Mouse (Mus musculus) liver, embryonic 16.5 days (tissue): ENCODE data around the gene Myg1. TPM values are rescaled to one million over a fixed set of nuclear protein-coding genes. Genes with fewer than 3 reads are reported as not detected.

Experiments used
- ATAC-seq: fragments of 200-750 bp; cut with Nextera tagmentation; 2 replicates; pipeline ENCODE4 v1.8.0; 2017; ENCODE audit warnings: low read depth, mild to moderate bottlenecking, moderate number of reproducible peaks, moderate library complexity
- H3K27ac ChIP-seq: fragments of 300-500 bp; sonication (generic); 2 replicates; pipeline ENCODE4 v1.5.1; 2014; ENCODE audit warnings: mild to moderate bottlenecking, low read length
- H3K27me3 ChIP-seq: fragments of 300-500 bp; sonication (generic); 2 replicates; pipeline ENCODE4 v1.6.1; 2014; ENCODE audit warnings: low read depth, low read length, mixed read lengths; ENCODE audit not compliant: control insufficient read depth, insufficient read depth
- H3K36me3 ChIP-seq: fragments of 300-500 bp; sonication (generic); 2 replicates; pipeline ENCODE4 v1.6.1; 2014; ENCODE audit warnings: mild to moderate bottlenecking; ENCODE audit not compliant: control insufficient read depth, insufficient read depth
- H3K4me1 ChIP-seq: fragments of 300-500 bp; sonication (generic); 2 replicates; pipeline ENCODE4 v1.6.1; 2014; ENCODE audit warnings: low read depth, low read length, mixed read lengths; ENCODE audit not compliant: control insufficient read depth
- H3K4me2 ChIP-seq: fragments of 300-500 bp; sonication (generic); 2 replicates; pipeline ENCODE4 v1.6.1; 2014; ENCODE audit warnings: low read depth, low read length, mixed read lengths
- H3K4me3 ChIP-seq: fragments of 300-500 bp; sonication (generic); 2 replicates; pipeline ENCODE4 v1.5.1; 2014; ENCODE audit warnings: low read depth, mild to moderate bottlenecking, low read length
- H3K9ac ChIP-seq: fragments of 300-500 bp; sonication (generic); 2 replicates; pipeline ENCODE4 v1.6.1; 2014; ENCODE audit warnings: low read depth, low read length
- H3K9me3 ChIP-seq: fragments of 300-500 bp; sonication (generic); replicated peaks from 2 replicates; pipeline ENCODE4 v1.6.1; 2016; ENCODE audit warnings: low read length; ENCODE audit not compliant: control insufficient read depth
- WGBS: fragments of 180-500 bp; shearing (Covaris S2); extraction: QIAGEN DNeasy Blood & Tissue Kit; methylation state at CpG from one replicate; pipeline ENCODE4 v1.1.7; 2014; ENCODE audit not compliant: insufficient replicate concordance; 5-methylcytosine and 5-hydroxymethylcytosine counted together
- polyA plus RNA-seq: library from polyadenylated mRNA; unstranded; fragments of >200 nt; fragmentation: Nextera tagmentation; extraction: Ambion mirVana; gene quantifications from 2 replicates; pipeline ENCODE4 v1.2.1, GENCODE M21; 2015

Myg1 gene
- polyA plus RNA-seq, 1 experiment from 2014 or later = 34.0 TPM

- 42% methylated on average over 9 of the region's 9 CpGs for WGBS
- Histone ChIP-seq H3K4me2 (no peak overlapping the region), H3K27ac (no peak overlapping the region), H3K9ac (no peak overlapping the region), H3K4me3 (no peak overlapping the region), H3K4me1 (peaks cover 6% of the 10 kb centered on the region), H3K9me3 (no peaks in the 10 kb centered on the region), H3K27me3 (no peaks in the 10 kb centered on the region), H3K36me3 (no peaks in the 10 kb centered on the region)
- no peak for ATAC-seq
Observed at GRCm38 (mm10) chr15:102386640-102387039, 55.1 kb downstream of the Myg1 start.

Other genes with a start within 250 kb of the Myg1 start
- gene Tns2, start 231.3 kb upstream of the Myg1 start, polyA plus RNA-seq = 6.2 and 6.8 TPM in 2 replicates
- gene Spryd3, start 195.5 kb upstream of the Myg1 start, polyA plus RNA-seq = 13.0 and 14.3 TPM in 2 replicates
- 1.5 and 2.4 TPM in 2 replicates for gene Igfbp6, start 187.3 kb upstream of the Myg1 start, polyA plus RNA-seq
- 33.6 and 34.4 TPM in 2 replicates for gene Soat2, start 181.2 kb upstream of the Myg1 start, polyA plus RNA-seq
- gene Zfp740, start 128.5 kb upstream of the Myg1 start, polyA plus RNA-seq = 16.3 and 17.1 TPM in 2 replicates
- gene Csad, start 127.0 kb upstream of the Myg1 start, polyA plus RNA-seq = 53.0 and 60.2 TPM in 2 replicates
- 5.5 and 5.6 TPM in 2 replicates for gene Itgb7, start 99.8 kb upstream of the Myg1 start, polyA plus RNA-seq
- 2.4 and 2.5 TPM in 2 replicates for gene Rarg, start 74.2 kb upstream of the Myg1 start, polyA plus RNA-seq
- gene Gm9918, start 61.1 kb upstream of the Myg1 start, polyA plus RNA-seq = not detected in 2 replicates
- 20.0 and 21.3 TPM in 2 replicates for gene Mfsd5, start 52.3 kb upstream of the Myg1 start, polyA plus RNA-seq
- gene Espl1, start 35.4 kb upstream of the Myg1 start, polyA plus RNA-seq = 21.2 and 24.8 TPM in 2 replicates
- gene Pfdn5, start 5.6 kb upstream of the Myg1 start, polyA plus RNA-seq = 107 and 108 TPM in 2 replicates
- gene Aaas, start 19.1 kb downstream of the Myg1 start, polyA plus RNA-seq = 39.3 and 42.4 TPM in 2 replicates
- gene Sp7, start 35.5 kb downstream of the Myg1 start, polyA plus RNA-seq = 0.02 TPM in 1 of 2 replicates, not detected in the other
- gene Sp1, start 74.4 kb downstream of the Myg1 start, polyA plus RNA-seq = 3.7 TPM in 2 replicates
- 0.04 and 0.07 TPM in 2 replicates for gene Amhr2, start 113.7 kb downstream of the Myg1 start, polyA plus RNA-seq
- 120 and 139 TPM in 2 replicates for gene Prr13, start 127.3 kb downstream of the Myg1 start, polyA plus RNA-seq
- gene Pcbp2, start 138.8 kb downstream of the Myg1 start, polyA plus RNA-seq = 64.7 and 67.7 TPM in 2 replicates
- not detected in 2 replicates for gene Gm10337, start 172.0 kb downstream of the Myg1 start, polyA plus RNA-seq
- gene Map3k12, start 185.4 kb downstream of the Myg1 start, polyA plus RNA-seq = 1.4 and 2.0 TPM in 2 replicates
- 34.6 and 37.0 TPM in 2 replicates for gene Tarbp2, start 186.5 kb downstream of the Myg1 start, polyA plus RNA-seq
- 0.46 and 0.57 TPM in 2 replicates for gene Npff, start 193.2 kb downstream of the Myg1 start, polyA plus RNA-seq